Mouse (Mus musculus) gastrocnemius, postnatal 25 days (tissue): ENCODE results near the gene Cst7. TPM values are rescaled to one million over a fixed set of nuclear protein-coding genes. Genes with fewer than 3 reads are reported as not detected.

Source experiments
- DNase-seq: peaks from one replicate; pipeline ENCODE4 v3.0.0; 2022
- total RNA-seq, 2 experiments: library from RNA; stranded (reverse); gene quantifications; 1 replicate in 1 of 2; 2 replicates in 1 of 2; pipeline ENCODE4 v1.2.3; 2021

Cst7 gene
- total RNA-seq, 2 experiments from 2014 or later = not detected

GRCm38 (mm10) chr2:150627140-150627539 is 56.9 kb downstream of the Cst7 start:
- no peak for DNase-seq

Other genes starting within 250 kb of the Cst7 start
- 1 to 10 TPM in 1 of 2 experiments, not detected in 1; 1.2 TPM for gene Gm10130, start 246.7 kb upstream of the Cst7 start, total RNA-seq
- gene 3300002I08Rik, start 207.7 kb upstream of the Cst7 start, total RNA-seq = 1 to 10 TPM; 1.8 to 2.1 TPM
- gene Zfp442, start 118.9 kb upstream of the Cst7 start, total RNA-seq = 1 to 10 TPM; 1.5 to 2.6 TPM
- not detected for gene Zfp345, start 85.3 kb upstream of the Cst7 start, total RNA-seq
- 10 to 100 TPM; 17.9 to 22.3 TPM for gene Apmap, start 38.2 kb downstream of the Cst7 start, total RNA-seq
- gene Acss1, start 98.1 kb downstream of the Cst7 start, total RNA-seq = 10 to 100 TPM in 1 of 2 experiments, 1 to 10 TPM in 1; 6.8 to 16.6 TPM
- gene Vsx1, start 118.9 kb downstream of the Cst7 start, total RNA-seq = not detected
- gene Entpd6, start 178.6 kb downstream of the Cst7 start, total RNA-seq = 1 to 10 TPM; 7.1 to 8.4 TPM
- 1 to 10 TPM; 4.0 to 7.7 TPM for gene Pygb, start 216.3 kb downstream of the Cst7 start, total RNA-seq